Mouse (Mus musculus): ENCODE measurements at regions not wholly inside any gene's neighbourhood (a gene's known extent, or its start where the extent isn't known, plus 50 kb on each side); places are given as distances from the start of the nearest gene placed in this dataset.
A peak's percentile ranks its signal among the peaks of the same experiment; 100 is the strongest.

- no peak for DNase-seq (ENCODE audit: low spot score)
- no peak overlapping the region for H3K9ac ChIP-seq (replicated peaks; ENCODE audit: low read length, poor library complexity, severe bottlenecking)
- H3K4me3 ChIP-seq (ENCODE audit: low read depth, low read length) = no peak overlapping the region
- WGBS = 87% methylated on average over 2 of the region's 2 CpGs
- no peak overlapping the region for H3K27ac ChIP-seq (ENCODE audit: low read depth, low read length)
- H3K4me2 ChIP-seq (ENCODE audit: low read depth, low read length, poor library complexity, severe bottlenecking) = no peak overlapping the region
- no peaks in the 10 kb centered on the region for H3K4me1 ChIP-seq (ENCODE audit: insufficient read depth, low read length)
- ATAC-seq (ENCODE audit: low FRiP score) = no peak
- no peaks in the 10 kb centered on the region for H3K9me3 ChIP-seq (ENCODE audit: low read length)
- TF ChIP-seq CTCF (IDR thresholded peaks at IDR 0.05) = no peak
- H3K27me3 ChIP-seq (ENCODE audit: insufficient read depth, low read length) = no peaks in the 10 kb centered on the region
- H3K36me3 ChIP-seq (ENCODE audit: insufficient read depth, low read length) = no peaks in the 10 kb centered on the region
Measured at GRCm38 (mm10) chr4:29112552-29112951, 299.6 kb downstream of the Epha7 start.

- DNase-seq (ENCODE audit: low spot score) (no peak), ATAC-seq (ENCODE audit: low FRiP score) (no peak)
- Histone ChIP-seq H3K27me3 (ENCODE audit: insufficient read depth, low read length) (no peaks in the 10 kb centered on the region), H3K36me3 (ENCODE audit: insufficient read depth, low read length) (no peaks in the 10 kb centered on the region), H3K9me3 (ENCODE audit: low read length) (no peaks in the 10 kb centered on the region), H3K4me1 (ENCODE audit: insufficient read depth, low read length) (no peaks in the 10 kb centered on the region), H3K4me2 (ENCODE audit: low read depth, low read length, poor library complexity, severe bottlenecking) (no peak overlapping the region), H3K4me3 (ENCODE audit: low read depth, low read length) (no peak overlapping the region), H3K9ac (replicated peaks; ENCODE audit: low read length, poor library complexity, severe bottlenecking) (no peak overlapping the region), H3K27ac (ENCODE audit: low read depth, low read length) (no peak overlapping the region)
- no peak for TF ChIP-seq CTCF (IDR thresholded peaks at IDR 0.05)
- 90% methylated on average over 4 of the region's 4 CpGs for WGBS
Measured at GRCm38 (mm10) chr4:29117025-29117424, 304.1 kb downstream of the Epha7 start.

DNA sequence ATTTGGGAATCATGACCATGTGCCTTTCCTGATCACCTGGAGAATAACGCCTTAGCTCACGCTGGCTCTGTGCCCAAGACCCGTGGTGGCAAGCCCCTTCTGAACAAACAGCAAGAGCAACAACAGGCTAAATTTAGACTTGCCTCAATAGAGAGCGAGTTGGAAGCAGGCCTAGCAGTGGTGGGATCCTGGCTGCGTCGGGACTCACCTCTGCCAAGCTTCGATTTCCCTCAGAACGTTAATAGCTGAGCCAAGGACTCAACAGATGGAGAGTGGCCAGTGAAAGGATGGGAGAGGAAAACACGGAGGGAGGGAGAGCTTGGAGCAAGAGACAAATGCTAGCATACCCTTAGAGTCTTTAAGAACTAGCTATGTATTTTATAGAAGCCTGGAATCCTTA lies 305.0 kb downstream of the Epha7 start:
- WGBS = 49% methylated on average over 9 of the region's 9 CpGs
- H3K4me3 ChIP-seq (ENCODE audit: low read depth, low read length) = no peak overlapping the region
- H3K4me2 ChIP-seq (ENCODE audit: low read depth, low read length, poor library complexity, severe bottlenecking) = no peak overlapping the region
- peak; percentile 85 for DNase-seq (ENCODE audit: low spot score)
- H3K9me3 ChIP-seq (ENCODE audit: low read length) = no peaks in the 10 kb centered on the region
- no peak overlapping the region for H3K9ac ChIP-seq (replicated peaks; ENCODE audit: low read length, poor library complexity, severe bottlenecking)
- H3K27ac ChIP-seq (ENCODE audit: low read depth, low read length) = no peak overlapping the region
- peak; percentile 74; the same call in 1 of the 2 replicates for ATAC-seq (ENCODE audit: low FRiP score)
- H3K27me3 ChIP-seq (ENCODE audit: insufficient read depth, low read length) = no peaks in the 10 kb centered on the region
- no peaks in the 10 kb centered on the region for H3K36me3 ChIP-seq (ENCODE audit: insufficient read depth, low read length)
- no peak for TF ChIP-seq CTCF (IDR thresholded peaks at IDR 0.05)
- no peaks in the 10 kb centered on the region for H3K4me1 ChIP-seq (ENCODE audit: insufficient read depth, low read length)

GRCm38 (mm10) chr4:29118679-29119479 lies 305.9 kb downstream of the Epha7 start:
- no peaks in the 10 kb centered on the region for H3K9me3 ChIP-seq (ENCODE audit: low read length)
- no peaks in the 10 kb centered on the region for H3K36me3 ChIP-seq (ENCODE audit: insufficient read depth, low read length)
- no peak for TF ChIP-seq CTCF (IDR thresholded peaks at IDR 0.05)
- DNase-seq (ENCODE audit: low spot score) (no peak), ATAC-seq (ENCODE audit: low FRiP score) (no peak)
- H3K4me3 ChIP-seq (ENCODE audit: low read depth, low read length) = no peak overlapping the region
- no peaks in the 10 kb centered on the region for H3K27me3 ChIP-seq (ENCODE audit: insufficient read depth, low read length)
- no peaks in the 10 kb centered on the region for H3K4me1 ChIP-seq (ENCODE audit: insufficient read depth, low read length)
- no peak overlapping the region for H3K4me2 ChIP-seq (ENCODE audit: low read depth, low read length, poor library complexity, severe bottlenecking)
- 21% methylated on average over 7 of the region's 7 CpGs for WGBS
- no peak overlapping the region for H3K27ac ChIP-seq (ENCODE audit: low read depth, low read length)
- H3K9ac ChIP-seq (replicated peaks; ENCODE audit: low read length, poor library complexity, severe bottlenecking) = no peak overlapping the region

- no peak for DNase-seq (ENCODE audit: low spot score)
- H3K27ac ChIP-seq (ENCODE audit: low read depth, low read length) = no peak overlapping the region
- no peak overlapping the region for H3K9ac ChIP-seq (replicated peaks; ENCODE audit: low read length, poor library complexity, severe bottlenecking)
- H3K9me3 ChIP-seq (ENCODE audit: low read length) = no peaks in the 10 kb centered on the region
- H3K4me2 ChIP-seq (ENCODE audit: low read depth, low read length, poor library complexity, severe bottlenecking) = no peak overlapping the region
- H3K36me3 ChIP-seq (ENCODE audit: insufficient read depth, low read length) = no peaks in the 10 kb centered on the region
- ATAC-seq (ENCODE audit: low FRiP score) = no peak
- TF ChIP-seq CTCF (IDR thresholded peaks at IDR 0.05) = no peak
- no peaks in the 10 kb centered on the region for H3K27me3 ChIP-seq (ENCODE audit: insufficient read depth, low read length)
- no peaks in the 10 kb centered on the region for H3K4me1 ChIP-seq (ENCODE audit: insufficient read depth, low read length)
- 26% methylated on average over 9 of the region's 9 CpGs for WGBS
- no peak overlapping the region for H3K4me3 ChIP-seq (ENCODE audit: low read depth, low read length)
Measured at GRCm38 (mm10) chr4:29119480-29120153, 306.7 kb downstream of the Epha7 start.

DNA sequence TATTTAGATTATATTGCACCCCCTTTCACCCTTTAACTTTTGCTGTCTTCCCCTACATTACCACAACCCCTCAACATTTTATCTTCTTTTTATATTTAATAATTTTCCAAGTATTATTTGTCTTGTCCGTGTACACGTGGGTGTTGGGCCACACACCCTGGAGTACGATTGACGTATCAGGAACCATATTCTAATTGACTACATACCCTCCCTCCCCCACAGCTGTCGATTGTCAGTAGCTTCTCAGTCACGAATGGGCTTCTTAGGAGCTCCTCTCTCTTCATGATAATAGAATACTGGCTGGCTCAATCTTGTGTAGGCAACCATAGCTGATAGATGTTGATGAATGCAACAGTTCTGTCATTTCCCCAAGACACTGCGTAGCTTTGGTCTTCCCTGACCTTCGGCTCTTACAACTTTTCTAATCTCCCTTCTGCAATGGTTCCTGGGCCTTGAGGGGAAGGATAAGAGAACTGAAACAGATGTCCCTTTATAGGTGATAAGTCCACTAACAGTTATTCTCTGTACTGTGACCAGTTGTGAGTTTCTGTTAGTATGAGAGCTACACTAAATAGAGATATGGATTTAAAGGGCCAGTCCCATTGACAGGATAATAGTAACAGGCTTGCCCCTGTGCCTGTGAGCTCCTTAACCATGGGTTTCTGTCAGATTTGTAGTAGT lies 310.9 kb downstream of the Epha7 start:
- no peaks in the 10 kb centered on the region for H3K36me3 ChIP-seq (ENCODE audit: insufficient read depth, low read length)
- no peaks in the 10 kb centered on the region for H3K4me1 ChIP-seq (ENCODE audit: insufficient read depth, low read length)
- no peak overlapping the region for H3K9ac ChIP-seq (replicated peaks; ENCODE audit: low read length, poor library complexity, severe bottlenecking)
- no peaks in the 10 kb centered on the region for H3K27me3 ChIP-seq (ENCODE audit: insufficient read depth, low read length)
- H3K9me3 ChIP-seq (ENCODE audit: low read length) = no peaks in the 10 kb centered on the region
- H3K4me2 ChIP-seq (ENCODE audit: low read depth, low read length, poor library complexity, severe bottlenecking) = no peak overlapping the region
- H3K27ac ChIP-seq (ENCODE audit: low read depth, low read length) = no peak overlapping the region
- 86% methylated on average over 8 of the region's 8 CpGs for WGBS
- no peak for ATAC-seq (ENCODE audit: low FRiP score)
- H3K4me3 ChIP-seq (ENCODE audit: low read depth, low read length) = no peak overlapping the region
- no peak for DNase-seq (ENCODE audit: low spot score)
- no peak for TF ChIP-seq CTCF (IDR thresholded peaks at IDR 0.05)

Data from midbrain, postnatal 0 days (tissue).